Mouse (Mus musculus) heart, postnatal 10 days (tissue): Measurements from ENCODE around the gene Gm572. TPM values are rescaled to one million over a fixed set of nuclear protein-coding genes. Genes with fewer than 3 reads are reported as not detected.

Experiments
- DNase-seq, 2 experiments: peaks; one replicate each; pipeline ENCODE4 v3.0.0; 2021
- intact Hi-C: fragments of 180-260 bp; cut with DNase I; formaldehyde crosslinking; loops from one replicate; pipeline ENCODE4 v1.15.1; 2025
- total RNA-seq, 2 experiments: library from RNA; stranded (reverse); gene quantifications; 2 replicates each; pipeline ENCODE4 v1.2.3; 2021

The Gm572 gene
- total RNA-seq, 2 experiments from 2014 or later = 4.5 to 5.0 TPM

DNA sequence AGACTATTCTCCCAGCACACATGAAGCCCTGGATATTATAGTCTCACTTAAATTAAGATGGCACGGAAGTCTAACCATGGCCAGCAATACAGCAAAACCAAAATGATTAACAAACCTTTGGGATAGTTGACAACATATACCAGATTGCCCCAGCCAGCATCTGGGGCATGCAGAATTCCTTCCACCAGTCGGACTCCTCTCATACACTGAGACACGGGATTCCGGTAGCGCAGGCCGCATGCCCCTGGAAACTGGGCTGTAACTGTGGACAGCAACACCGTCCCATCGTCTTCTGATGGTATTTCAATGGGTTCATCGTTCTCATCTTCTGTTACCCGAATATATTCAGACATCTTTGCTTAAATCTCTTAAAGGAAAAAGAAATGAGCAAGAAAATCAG is 18.1 kb upstream of the Gm572 start:
- intact Hi-C loops = no loop called here
- DNase-seq = no peak

DNA sequence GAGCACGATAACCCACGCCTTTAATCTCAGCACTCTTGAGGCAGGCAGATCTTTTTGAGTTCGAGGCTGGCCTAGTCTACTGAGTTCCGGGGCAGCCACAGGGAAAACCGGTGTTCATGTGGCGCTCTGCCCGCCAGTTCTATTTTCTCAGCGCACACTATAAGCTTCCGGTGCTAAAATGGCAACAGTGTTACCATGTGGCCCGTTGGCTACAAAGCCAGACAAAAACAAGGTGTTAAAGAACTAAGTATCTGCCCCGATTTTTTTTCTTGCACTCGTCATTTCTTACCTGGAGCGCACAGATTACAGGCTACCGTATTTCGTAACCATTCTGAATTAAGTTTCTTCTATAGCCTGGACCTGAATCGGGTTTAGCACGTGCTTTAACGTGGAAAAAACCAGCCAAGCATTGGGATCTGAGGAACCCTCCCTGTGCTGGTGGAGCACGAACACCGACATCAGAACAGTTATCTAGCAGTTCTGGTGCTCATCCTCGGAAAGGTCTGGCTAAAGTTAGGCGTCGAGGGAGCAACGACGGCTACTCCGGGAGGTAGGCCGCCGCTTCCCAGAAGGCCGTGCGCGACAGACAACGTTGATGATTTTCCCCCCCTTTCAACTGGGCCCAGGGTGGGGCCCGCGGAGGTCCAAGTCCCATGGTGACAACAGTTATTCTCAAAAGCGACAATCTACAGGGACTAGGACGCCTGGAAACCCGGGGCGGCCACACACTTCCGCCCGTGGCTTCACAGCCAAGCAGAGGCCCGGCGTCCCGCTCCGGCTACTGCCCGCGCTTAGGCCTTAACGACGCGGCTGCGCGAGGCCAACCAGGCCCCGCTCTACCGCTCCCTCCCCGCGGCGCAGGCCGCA is 17.1 kb upstream of the Gm572 start:
- intact Hi-C loops = no loop called here
- peak; percentile 36 to 55 for DNase-seq

DNA sequence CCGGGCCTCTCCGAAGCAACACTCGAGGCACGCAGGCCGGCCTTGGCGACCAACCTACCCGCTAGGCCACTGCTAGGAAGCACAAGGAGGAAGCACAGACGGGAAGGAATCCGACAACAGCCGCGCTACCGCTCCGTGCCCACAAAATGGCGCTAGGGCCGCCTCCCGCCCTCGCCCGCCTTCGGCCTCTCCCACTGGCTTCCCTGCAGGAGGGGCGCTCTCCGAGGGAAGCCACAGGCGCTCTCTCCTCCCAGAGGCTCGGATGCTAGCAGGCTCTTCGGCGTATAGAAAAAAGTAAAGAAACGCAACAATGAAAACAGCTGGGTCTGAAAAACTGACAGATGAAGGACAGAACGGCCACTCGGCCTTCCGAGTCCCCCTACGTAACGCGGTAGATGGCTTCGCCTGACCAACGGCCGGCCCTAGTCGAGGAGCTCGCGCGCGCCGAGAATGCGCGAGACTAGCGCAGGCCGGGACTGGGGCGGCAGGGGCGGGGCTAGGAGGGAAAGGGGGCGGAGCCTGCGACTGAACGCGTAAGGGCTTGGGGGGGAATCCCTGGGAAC is 16.4 kb upstream of the Gm572 start, which contains the start of gene Tardbp:
Tardbp (minus strand) TSS at position 397 of the 563 bp plus-strand sequence.
- DNase-seq = peak; percentile 97
- intact Hi-C loops = no loop called here

DNA sequence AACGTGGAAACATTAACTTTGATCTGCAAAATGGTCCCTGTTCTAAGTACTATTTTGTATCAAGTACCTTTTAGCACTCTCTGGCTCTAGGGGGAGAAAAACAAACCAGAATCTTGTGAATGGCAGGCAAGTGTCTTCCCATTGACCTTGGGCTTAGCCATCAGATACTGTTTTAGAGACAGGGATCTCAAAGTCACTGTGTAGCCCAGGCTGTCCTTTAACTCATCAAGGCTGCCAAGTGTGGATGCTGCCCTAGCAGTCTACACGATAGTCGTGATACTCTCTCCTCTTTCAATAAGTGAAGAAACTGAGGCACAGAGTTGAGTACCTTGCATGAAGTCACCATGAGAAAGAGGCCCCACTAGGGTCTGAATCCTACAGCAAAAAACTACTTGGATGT is 15.9 kb upstream of the Gm572 start:
- DNase-seq = no peak

DNA sequence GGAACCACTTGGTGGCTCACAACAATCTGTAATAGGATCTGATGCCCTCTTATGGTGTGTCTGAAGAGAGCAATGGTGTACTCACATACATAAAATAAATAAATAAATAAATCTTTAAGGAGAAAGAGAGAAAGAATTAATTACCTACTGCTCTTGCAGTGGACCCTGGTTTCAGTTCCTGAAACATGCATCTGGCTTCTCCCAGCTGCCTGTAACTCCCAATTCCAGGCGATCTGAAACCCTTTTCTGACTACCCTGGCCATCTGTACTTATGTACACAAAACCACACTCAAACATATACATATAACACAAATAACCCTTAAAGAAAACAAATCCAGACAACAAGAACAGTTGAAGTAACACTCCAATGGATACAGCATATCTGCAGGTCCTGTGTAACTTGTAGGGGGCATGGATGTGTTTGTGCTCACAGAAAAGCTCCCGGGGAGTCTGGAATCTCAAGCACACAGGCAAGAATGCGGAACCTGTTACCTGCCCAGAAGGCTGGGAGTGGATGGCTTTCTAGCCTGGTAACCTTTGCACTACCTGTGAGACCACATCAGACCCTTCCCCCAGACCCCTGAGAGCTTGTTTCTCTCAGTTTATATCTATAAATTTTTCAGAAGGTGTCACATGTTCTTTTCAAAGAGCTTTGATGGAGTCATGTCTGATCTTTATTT is 11.0 kb upstream of the Gm572 start:
- DNase-seq = no peak
- intact Hi-C loops = no loop called here

More for the DNA sequence above, 15.9 kb upstream of the Gm572 start:
- intact Hi-C loops = no loop called here

DNA sequence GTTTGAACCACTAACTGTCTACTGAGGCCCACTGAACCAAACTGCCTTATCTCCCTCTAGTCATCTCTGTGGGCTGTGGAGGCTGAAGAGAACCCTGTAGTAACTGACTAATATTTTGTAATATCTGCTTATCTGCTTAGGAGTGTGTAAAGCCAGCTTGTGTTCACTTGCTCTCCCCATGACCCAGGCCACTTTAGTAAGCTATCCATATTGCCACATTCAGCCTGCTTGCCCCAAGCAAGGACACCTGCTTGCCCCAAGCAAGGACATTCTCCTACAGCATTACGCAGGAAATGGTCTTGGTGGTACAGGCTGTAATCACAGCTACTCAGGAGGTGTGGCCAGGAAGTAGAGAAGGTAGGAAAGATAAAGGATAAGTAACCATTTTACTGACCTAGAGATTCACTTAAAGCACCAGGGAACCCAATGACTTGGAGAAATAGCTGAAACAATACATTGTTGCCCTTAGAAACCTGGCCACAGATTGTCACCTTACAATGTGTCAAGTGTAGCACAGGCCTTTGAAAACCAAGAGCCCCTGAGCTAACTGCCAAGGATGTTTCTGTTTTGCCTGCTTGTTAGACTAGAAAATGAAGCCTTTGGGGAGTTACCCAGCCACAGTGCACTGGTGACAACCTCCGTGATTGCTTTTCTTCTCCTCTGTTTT is 9.6 kb upstream of the Gm572 start:
- intact Hi-C loops = no loop called here
- no peak for DNase-seq

DNA sequence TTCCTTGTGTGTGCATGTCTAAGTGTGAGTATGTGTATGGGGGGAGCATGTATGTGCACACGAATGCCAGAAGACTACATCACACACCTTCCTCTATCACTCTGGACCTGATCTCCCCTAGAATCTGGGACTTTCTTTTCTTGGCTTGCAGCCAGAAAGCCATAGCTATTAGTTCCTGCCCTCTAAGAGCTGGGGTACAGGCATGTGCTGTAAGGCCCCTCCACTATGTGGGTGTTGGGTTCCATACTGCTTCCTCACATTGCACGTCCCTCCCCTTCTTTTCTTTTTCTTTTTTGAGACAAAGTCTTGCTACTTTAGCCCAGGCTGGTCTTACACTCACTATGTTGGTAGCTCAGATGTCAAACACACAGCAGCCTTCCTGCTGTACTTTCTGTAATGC is 7.8 kb upstream of the Gm572 start:
- no peak for DNase-seq
- intact Hi-C loops = no loop called here

DNA sequence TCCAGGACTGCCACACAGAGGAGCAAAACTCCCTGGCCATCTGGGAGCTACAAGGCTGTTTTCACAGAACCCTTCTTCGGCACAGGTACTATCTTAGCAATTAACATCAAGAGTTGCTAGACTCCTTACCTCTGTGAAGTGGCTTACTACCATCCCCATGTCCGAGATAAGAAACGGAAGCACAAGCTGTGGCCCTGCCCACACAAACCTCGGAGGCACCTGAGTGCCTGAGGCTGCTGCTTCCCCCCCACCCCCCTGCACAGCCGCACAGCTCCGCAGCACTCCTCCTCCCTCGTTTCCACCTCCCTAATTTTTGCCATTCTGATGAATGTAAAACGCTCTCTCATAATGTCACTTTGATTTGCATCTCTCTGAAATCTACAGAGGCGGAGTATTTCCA is 4.8 kb upstream of the Gm572 start:
- no peak for DNase-seq
- intact Hi-C loops = no loop called here

DNA sequence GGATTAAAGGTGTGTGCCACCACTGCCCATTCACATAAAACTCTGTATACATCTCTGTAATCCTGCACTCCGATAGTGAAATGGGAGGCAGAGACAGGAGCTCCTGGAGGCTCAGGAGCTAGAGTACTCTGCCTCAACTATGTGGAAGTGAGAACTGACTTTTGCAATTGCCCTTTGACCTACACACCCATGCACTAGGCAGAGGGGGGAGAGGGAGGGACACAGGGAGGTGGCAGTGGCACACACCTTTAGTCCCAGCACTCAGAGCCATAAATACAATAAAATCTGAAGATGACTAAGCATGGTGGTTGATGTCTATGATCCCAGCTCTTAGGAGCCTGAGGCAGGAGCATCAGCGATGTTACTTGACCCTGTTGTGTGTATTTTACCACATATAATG is 3.7 kb upstream of the Gm572 start:
- intact Hi-C loops = no loop called here
- DNase-seq = no peak

DNA sequence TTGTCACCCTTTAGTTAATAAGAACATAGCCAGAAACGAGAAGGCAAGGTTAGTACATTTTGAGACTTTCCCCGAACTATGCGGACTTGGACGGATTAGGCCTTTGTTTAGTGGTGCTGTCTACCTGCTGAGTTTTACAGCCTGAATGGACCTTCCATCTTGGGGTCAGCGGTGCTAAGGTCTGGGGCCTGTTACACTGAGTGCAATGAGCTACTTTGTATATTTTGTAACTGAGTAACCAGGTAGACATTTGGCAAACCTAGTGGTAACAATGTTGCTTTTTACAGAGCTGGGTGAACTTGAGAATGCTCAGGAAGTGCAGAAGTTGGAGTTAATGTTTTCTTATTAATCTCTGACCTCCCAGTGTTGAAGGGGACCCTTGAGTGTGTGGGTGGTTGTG is 2.0 kb upstream of the Gm572 start:
- no peak for DNase-seq
- intact Hi-C loops = no loop called here

DNA sequence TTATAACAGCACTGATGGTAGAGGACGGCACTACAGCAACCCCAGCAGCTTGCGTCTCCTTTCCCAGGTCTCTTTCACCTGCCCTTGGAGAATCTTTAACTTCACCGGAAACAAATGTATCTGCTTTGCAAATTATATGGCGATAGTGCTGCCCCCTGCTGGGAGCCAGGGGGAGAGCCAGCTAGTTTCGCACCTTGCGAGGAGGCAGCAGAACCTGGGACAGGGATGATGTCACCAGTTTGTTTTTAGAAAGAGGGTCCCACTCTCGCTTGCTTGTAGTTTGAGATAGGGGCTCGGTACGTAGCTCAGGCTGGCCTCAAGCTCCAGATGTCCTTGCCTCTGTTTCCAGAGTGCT is 1.0 kb downstream of the Gm572 start:
- intact Hi-C loops = no loop called here
- DNase-seq = peak; percentile 62 to 77

DNA sequence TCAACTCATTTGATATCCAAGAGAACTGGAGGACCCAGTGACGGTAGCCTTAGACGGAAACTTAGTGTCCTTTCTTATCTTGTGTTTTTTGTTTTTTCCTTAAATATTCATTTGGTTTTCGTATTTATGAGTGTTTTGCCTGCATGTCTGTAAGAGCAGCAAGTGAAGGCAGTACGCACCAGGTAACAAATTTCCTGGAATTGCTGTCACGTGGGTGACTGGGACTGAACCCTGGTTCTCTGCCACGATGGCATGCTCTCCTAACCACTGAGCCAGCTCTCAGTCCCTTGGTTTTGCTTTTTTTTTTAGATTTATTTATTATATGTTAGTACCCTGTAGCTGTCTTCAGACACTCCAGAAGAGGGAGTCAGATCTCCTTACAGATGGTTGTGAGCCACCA is 1.8 kb downstream of the Gm572 start:
- DNase-seq = no peak
- intact Hi-C loops = no loop called here

DNA sequence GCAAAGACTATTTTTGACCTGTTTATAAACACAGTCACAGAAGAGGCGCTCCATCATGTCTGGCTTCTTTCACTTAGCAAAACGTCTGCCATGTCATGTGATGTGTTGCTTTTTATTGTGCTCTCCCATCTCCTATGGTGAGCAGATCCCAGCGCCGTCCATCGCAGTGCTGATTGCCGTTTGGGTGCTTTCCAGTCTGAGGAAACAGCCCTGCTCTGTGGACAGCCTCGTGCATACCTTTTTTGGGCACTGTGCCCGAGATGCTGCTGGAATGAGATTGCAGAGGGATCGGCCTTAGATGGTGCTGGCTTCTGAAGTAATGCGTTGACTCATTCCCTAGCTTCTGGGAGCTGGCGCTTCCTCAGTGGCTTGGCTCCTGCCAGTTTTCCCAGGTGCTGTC is 3.5 kb downstream of the Gm572 start:
- intact Hi-C loops = no loop called here
- DNase-seq = peak; percentile 65 to 80

DNA sequence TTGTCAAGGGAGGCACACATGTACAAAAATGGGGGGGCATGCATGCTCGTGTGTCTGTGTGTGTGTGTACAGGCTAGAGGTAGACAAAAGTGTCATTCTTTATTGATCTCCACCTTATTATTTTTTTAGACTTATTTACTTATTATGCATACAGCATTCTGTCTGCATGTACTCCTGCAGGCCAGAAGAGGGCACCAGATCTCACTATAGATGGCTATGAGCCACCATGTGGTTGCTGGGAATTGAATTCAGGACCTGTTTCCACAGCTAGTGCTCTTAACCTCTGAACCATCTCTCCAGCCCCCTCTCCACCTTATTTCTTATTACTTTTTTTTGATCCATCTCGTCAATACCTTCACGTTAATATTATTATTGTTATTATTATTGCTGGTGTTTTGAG is 6.2 kb downstream of the Gm572 start:
- no peak for DNase-seq

DNA sequence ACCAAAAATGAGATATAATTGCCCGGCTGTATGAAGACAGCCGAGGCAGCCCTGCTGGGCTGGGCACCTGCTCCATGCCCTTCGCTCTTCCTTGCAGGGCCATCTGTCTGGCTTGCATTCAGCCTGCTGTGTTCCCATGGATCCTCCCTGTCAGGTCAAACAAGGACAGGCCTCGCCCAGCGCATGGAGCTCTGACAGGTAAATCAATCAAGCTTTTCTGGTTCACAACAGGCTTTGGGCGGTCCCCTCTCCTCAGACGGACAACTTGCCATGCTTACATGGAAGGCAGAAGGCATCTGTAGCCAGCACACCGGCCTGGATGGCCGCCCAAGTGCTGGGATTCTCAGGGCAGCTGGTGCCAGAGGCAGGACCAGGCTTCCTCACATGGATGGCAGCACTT is 7.9 kb downstream of the Gm572 start:
- peak; percentile 63 to 67 for DNase-seq
- intact Hi-C loops = no loop called here

More for the DNA sequence above, 6.2 kb downstream of the Gm572 start:
- intact Hi-C loops = no loop called here

DNA sequence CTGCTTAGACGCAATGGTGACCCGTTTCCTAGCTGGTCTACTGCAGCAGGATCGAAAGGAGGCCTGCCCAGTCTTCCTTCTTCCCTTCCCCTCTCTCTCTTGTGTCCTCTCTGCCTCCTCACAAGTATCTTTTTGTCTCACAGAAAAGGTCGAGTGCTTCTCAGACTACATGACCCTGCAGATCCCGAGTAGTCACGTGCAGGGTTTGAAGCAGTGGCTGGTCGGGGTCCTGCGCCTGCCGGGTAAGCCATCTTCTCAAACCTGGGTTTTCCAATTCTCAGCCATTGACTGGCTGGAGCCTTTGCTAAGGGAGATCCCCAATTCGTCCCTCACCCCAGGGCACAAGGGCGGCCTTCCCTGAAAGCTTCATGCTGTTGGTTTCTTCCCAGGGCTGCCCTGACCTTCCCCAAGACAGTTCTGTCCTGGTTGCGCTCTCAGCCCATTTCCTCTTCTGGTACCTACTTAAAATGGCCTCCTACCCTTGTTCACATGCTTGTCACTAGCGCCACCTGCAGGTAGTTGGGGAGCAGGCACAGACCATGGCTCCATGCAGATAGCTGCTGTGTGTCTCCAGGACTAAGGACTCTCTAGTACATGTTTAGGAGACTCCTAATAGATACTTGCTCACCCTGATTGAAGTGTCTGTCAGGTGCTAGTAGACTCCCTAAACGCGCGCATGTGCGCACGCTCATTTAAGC is 11.7 kb downstream of the Gm572 start:
- intact Hi-C loops = no loop called here
- DNase-seq = peak in 1 of 2 experiments; percentile 46

DNA sequence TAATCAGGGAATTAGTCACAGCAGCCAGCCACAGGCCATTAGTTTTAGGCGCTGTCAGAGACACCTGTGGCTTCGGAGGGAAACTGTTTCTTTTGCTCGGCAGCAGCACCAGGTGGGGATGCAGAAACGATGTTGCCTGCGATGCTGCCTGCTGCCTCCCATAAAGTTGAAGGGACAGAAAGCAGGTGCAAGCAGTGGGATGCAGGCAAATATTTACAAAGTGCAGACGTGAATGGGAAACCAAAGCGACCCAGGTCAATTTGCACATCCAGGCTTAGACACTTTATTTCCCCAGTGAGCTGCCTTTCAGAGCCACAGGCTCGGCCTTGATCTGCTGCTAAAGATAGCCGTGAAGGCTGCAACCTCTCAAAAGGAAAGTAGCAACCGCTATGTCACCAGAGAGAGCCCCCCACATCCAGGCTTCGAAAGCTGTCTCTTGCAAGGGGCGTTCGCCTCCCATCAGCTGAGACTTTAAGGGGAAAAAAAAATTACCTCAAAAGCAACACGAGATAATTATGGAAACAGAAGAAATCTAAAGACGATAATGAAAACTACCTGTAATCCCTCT is 13.7 kb downstream of the Gm572 start:
- intact Hi-C loops = no loop called here
- DNase-seq = no peak

DNA sequence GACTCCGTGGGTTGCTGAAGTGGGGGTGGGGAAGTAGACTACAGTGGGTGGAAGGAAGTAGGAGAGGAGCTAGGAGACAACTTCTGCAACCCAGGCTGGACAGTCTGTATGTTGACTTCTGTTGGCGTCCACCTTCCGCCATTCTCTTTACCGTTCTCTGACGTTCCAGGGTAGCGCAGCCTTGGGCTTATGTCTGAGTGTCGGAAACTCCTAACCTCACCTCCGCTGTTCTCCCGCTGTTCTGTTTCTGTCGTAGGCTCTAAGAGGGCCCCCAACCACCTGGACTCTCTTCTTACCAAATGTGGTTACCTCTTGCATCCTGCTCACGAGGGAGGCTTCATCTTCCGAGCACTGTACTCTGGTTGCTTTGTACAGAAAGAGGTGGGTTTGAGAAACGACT is 14.7 kb downstream of the Gm572 start:
- intact Hi-C loops = no loop called here
- DNase-seq = no peak

DNA sequence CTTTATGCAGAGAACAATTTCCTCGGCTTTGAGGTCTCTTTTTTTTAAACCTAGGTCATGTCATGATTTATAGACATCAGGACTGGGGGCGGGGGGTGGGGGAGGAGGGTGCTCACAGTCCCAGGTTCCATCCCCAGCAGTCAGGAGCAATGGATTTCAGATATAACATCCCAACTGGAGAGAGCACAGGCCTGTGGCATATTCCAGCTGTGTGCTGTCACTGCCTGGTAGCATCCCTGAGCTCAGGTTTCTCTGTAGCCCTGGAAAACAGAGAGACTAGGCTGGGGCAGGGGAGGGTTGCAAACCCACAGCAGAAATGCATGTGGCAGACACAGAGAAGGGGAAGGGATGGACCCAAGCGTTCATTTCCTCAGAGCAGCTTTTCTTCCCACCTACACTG is 17.1 kb downstream of the Gm572 start:
- intact Hi-C loops = no loop called here
- DNase-seq = no peak

DNA sequence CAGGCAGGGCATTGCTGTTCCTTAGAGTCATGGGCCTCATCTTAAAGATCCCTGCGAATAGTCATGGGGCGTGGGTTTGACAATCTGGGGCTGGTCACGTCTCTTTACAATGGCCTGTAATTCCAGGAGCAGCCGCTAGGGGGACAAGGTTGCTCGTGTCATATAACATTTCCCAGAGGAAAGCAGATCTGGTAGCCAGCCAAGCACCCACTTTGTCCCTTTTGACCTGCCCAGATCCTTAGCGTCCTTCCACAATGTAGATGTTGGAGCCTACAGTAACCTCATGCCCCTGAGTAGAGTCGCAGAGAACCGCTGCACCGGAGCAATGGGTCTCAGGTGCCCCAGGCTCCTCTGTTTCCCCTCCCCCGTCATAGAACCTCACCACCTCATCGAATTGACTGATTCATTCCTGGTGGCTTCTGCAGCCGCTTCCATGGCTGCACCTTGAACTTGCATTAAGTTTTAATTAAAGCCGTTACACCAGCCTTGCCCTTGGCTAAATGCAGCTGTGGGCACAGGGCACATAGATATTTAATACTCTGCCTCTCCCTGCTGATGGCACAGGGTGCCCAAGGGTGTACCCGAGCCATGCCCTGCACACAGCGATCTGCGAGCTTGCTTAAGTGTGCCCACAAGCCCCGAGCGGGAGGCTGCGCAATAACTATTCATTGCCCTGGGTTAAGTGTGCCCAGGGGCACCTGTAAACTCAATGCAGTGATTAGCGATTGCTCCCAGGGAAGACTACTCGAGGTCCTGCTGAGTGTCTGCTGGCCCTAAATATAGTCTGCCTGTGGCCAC is 19.2 kb downstream of the Gm572 start:
- peak; percentile 81 to 89 for DNase-seq
- intact Hi-C loops = no loop called here
